Mouse (Mus musculus): ENCODE measurements around the gene 9530053A07Rik. TPM values are rescaled to one million over a fixed set of nuclear protein-coding genes. Genes with fewer than 3 reads are reported as not detected.

Gene 9530053A07Rik
- polyA plus RNA-seq, 1 experiment from 2014 or later: 0.05 TPM

GRCm38 (mm10) chr7:28206044-28206600, 76.9 kb downstream of the 9530053A07Rik start:
- 67% methylated on average over 4 of the region's 4 CpGs for WGBS
- no peak overlapping the region for H3K4me3 ChIP-seq

GRCm38 (mm10) chr7:28208396-28208987, 79.2 kb downstream of the 9530053A07Rik start:
- ATAC-seq (ENCODE audit: low FRiP score, low read depth): no peak
- no peak overlapping the region for H3K27ac ChIP-seq
- no peaks in the 10 kb centered on the region for H3K9me3 ChIP-seq
- no peaks in the 10 kb centered on the region for H3K27me3 ChIP-seq (replicated peaks)
- peak overlapping the region; percentile 54 for H3K4me2 ChIP-seq (replicated peaks)
- no peaks in the 10 kb centered on the region for H3K4me1 ChIP-seq
- H3K36me3 ChIP-seq: no peaks in the 10 kb centered on the region
- H3K4me3 ChIP-seq: peak overlapping the region; percentile 11
- 47% methylated on average over 12 of the region's 12 CpGs for WGBS
- 0 out of 2 replicates have a peak overlapping the region, but pooled peaks have one; percentile 18 for H3K9ac ChIP-seq

More at GRCm38 (mm10) chr7:28206044-28206600, 76.9 kb downstream of the 9530053A07Rik start:
- no peak overlapping the region for H3K4me2 ChIP-seq (replicated peaks)
- H3K4me1 ChIP-seq: no peaks in the 10 kb centered on the region
- H3K9me3 ChIP-seq: no peaks in the 10 kb centered on the region
- H3K9ac ChIP-seq: no peak overlapping the region
- no peak for ATAC-seq (ENCODE audit: low FRiP score, low read depth)
- no peak overlapping the region for H3K27ac ChIP-seq
- no peaks in the 10 kb centered on the region for H3K27me3 ChIP-seq (replicated peaks)
- H3K36me3 ChIP-seq: no peaks in the 10 kb centered on the region

GRCm38 (mm10) chr7:28208988-28209508, 79.8 kb downstream of the 9530053A07Rik start:
- Histone ChIP-seq H3K4me2 (replicated peaks) (peak overlapping the region; percentile 54), H3K4me1 (no peaks in the 10 kb centered on the region), H3K9me3 (no peaks in the 10 kb centered on the region), H3K27ac (no peak overlapping the region), H3K9ac (0 out of 2 replicates have a peak overlapping the region, but pooled peaks have one; percentile 18), H3K4me3 (peak overlapping the region; percentile 11; the same call in 1 of the 2 replicates), H3K36me3 (no peaks in the 10 kb centered on the region), H3K27me3 (replicated peaks) (no peaks in the 10 kb centered on the region)
- 53% methylated on average over 19 of the region's 19 CpGs for WGBS
- no peak for ATAC-seq (ENCODE audit: low FRiP score, low read depth)

- no peak overlapping the region for H3K4me2 ChIP-seq (replicated peaks)
- ATAC-seq (ENCODE audit: low FRiP score, low read depth): no peak
- H3K9me3 ChIP-seq: no peaks in the 10 kb centered on the region
- H3K4me3 ChIP-seq: no peak overlapping the region
- no peaks in the 10 kb centered on the region for H3K36me3 ChIP-seq
- WGBS: 51% methylated on average over 5 of the region's 5 CpGs
- H3K27ac ChIP-seq: no peak overlapping the region
- H3K27me3 ChIP-seq (replicated peaks): no peaks in the 10 kb centered on the region
- H3K4me1 ChIP-seq: no peaks in the 10 kb centered on the region
- H3K9ac ChIP-seq: no peak overlapping the region
Measured at GRCm38 (mm10) chr7:28210731-28211130, 81.5 kb downstream of the 9530053A07Rik start.

GRCm38 (mm10) chr7:28214142-28214541, 84.9 kb downstream of the 9530053A07Rik start:
- no peaks in the 10 kb centered on the region for H3K4me1 ChIP-seq
- H3K9ac ChIP-seq: no peak overlapping the region
- WGBS: 38% methylated on average over 10 of the region's 10 CpGs
- H3K4me2 ChIP-seq (replicated peaks): no peak overlapping the region
- no peaks in the 10 kb centered on the region for H3K36me3 ChIP-seq
- ATAC-seq (ENCODE audit: low FRiP score, low read depth): no peak
- H3K27me3 ChIP-seq (replicated peaks): no peaks in the 10 kb centered on the region
- H3K9me3 ChIP-seq: no peaks in the 10 kb centered on the region
- H3K27ac ChIP-seq: no peak overlapping the region
- no peak overlapping the region for H3K4me3 ChIP-seq

Other genes starting within 250 kb of the 9530053A07Rik start
- 15.8 and 16.1 TPM in 2 replicates for gene Zfp974, start 200.0 kb upstream of the 9530053A07Rik start, polyA plus RNA-seq (2016; fragmentation: Nextera tagmentation; extraction: Ambion mirVana)
- gene Zfp780b, start 150.3 kb upstream of the 9530053A07Rik start, polyA plus RNA-seq (2016; fragmentation: Nextera tagmentation; extraction: Ambion mirVana): 26.3 and 27.5 TPM in 2 replicates
- 6.0 and 6.6 TPM in 2 replicates for gene Zfp850, start 115.4 kb upstream of the 9530053A07Rik start, polyA plus RNA-seq (2016; fragmentation: Nextera tagmentation; extraction: Ambion mirVana)
- gene Psmc4, start 79.4 kb upstream of the 9530053A07Rik start, polyA plus RNA-seq (2016; fragmentation: Nextera tagmentation; extraction: Ambion mirVana): 331 and 338 TPM in 2 replicates
- not detected in 2 replicates for gene Fcgbp, start 58.2 kb upstream of the 9530053A07Rik start, polyA plus RNA-seq (2016; fragmentation: Nextera tagmentation; extraction: Ambion mirVana)
- gene Fbl, start 40.2 kb downstream of the 9530053A07Rik start, polyA plus RNA-seq (2016; fragmentation: Nextera tagmentation; extraction: Ambion mirVana): 118 and 135 TPM in 2 replicates
- gene Dyrk1b, start 50.0 kb downstream of the 9530053A07Rik start, polyA plus RNA-seq (2016; fragmentation: Nextera tagmentation; extraction: Ambion mirVana): 20.4 and 22.0 TPM in 2 replicates
- 27.7 and 31.9 TPM in 2 replicates for gene Eid2, start 138.4 kb downstream of the 9530053A07Rik start, polyA plus RNA-seq (2016; fragmentation: Nextera tagmentation; extraction: Ambion mirVana)
- gene Eid2b, start 148.3 kb downstream of the 9530053A07Rik start, polyA plus RNA-seq (2016; fragmentation: Nextera tagmentation; extraction: Ambion mirVana): 29.8 and 30.7 TPM in 2 replicates
- 0.68 and 1.1 TPM in 2 replicates for gene Selenov, start 161.7 kb downstream of the 9530053A07Rik start, polyA plus RNA-seq (2016; fragmentation: Nextera tagmentation; extraction: Ambion mirVana)
- 80.4 and 82.2 TPM in 2 replicates for gene Dll3, start 172.8 kb downstream of the 9530053A07Rik start, polyA plus RNA-seq (2016; fragmentation: Nextera tagmentation; extraction: Ambion mirVana)
- gene Timm50, start 182.6 kb downstream of the 9530053A07Rik start, polyA plus RNA-seq (2016; fragmentation: Nextera tagmentation; extraction: Ambion mirVana): 174 and 180 TPM in 2 replicates
- gene Supt5, start 209.3 kb downstream of the 9530053A07Rik start, polyA plus RNA-seq (2016; fragmentation: Nextera tagmentation; extraction: Ambion mirVana): 98.5 and 110 TPM in 2 replicates
- gene Rps16, start 221.2 kb downstream of the 9530053A07Rik start, polyA plus RNA-seq (2016; fragmentation: Nextera tagmentation; extraction: Ambion mirVana): 540 and 574 TPM in 2 replicates
- 58.9 and 63.3 TPM in 2 replicates for gene Plekhg2, start 243.1 kb downstream of the 9530053A07Rik start, polyA plus RNA-seq (2016; fragmentation: Nextera tagmentation; extraction: Ambion mirVana)